Mouse (Mus musculus): ENCODE data around the gene Zfp799. TPM values are rescaled to one million over a fixed set of nuclear protein-coding genes. Genes with fewer than 3 reads are reported as not detected.
"Not testable (repeated sequence)": the region's sequence is repeated elsewhere in the genome, so short reads cannot be mapped to it uniquely, and the experiment has no call there.

Zfp799 gene
- polyA plus RNA-seq (2015; fragmentation: Nextera tagmentation; extraction: Ambion mirVana): 7.8 and 8.1 TPM in 2 replicates

DNA sequence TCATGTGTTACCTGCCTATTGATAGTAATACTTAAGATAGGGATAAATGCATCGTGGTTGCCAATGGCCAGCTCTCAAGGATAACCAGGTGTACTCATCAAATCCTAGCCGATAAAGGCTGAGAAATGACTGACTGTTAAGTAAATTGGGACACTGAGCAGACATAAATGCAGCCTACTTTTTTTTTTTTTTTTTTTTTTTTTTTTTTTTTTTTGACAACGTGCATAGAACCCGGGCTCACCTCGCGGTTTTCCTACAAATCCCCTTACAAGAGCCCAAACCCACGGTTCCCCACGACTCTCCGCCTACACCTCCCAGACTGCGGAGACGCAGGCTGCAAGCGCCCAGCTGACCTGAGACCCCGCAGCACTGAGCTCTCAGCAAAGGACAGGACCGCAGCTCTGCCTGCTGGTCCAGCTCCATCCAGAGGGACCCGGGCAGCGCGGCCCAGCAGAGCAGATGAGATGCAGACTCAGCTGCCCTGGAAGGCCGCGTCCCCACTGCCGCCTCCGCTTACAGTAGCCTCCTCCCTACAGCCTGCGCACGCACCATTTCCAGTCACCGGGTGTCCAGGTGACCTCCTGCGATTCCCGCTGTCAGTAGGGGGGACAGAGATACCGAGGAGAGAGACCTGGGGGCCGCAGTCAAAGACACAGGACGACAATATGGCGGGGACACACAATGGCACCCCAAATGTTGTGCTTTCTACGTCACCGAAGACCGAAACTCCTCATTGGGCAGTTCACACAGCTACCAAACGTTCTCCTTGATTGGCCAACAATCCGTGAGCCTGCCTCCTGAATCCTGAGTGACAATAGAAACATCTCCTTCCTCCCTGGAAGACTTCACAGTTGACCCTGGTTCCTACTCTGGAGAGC lies at the start of gene Zfp799:
Gene Zfp799 (minus strand): TSS at position 722 of the 878 bp plus-strand sequence.
- Histone ChIP-seq H3K9me3 (no peaks in the 10 kb centered on the region), H3K4me2 (peak within 1 kb of the TSS; percentile 75), H3K4me1 (peaks cover 8% of the 10 kb centered on the region), H3K27ac (replicated peaks) (peak within 1 kb of the TSS; percentile 69), H3K4me3 (peak within 1 kb of the TSS; percentile 85), H3K36me3 (peaks cover 23% of the 10 kb centered on the region), H3K9ac (peak within 1 kb of the TSS; percentile 93), H3K27me3 (replicated peaks) (no peaks in the 10 kb centered on the region; the same call in 1 of the 2 replicates)
- peak; percentile 82 for ATAC-seq (ENCODE audit: extremely low read depth, insufficient number of reproducible peaks, low FRiP score, low TSS enrichment)
- WGBS: 2% methylated on average over 35 of the region's 35 CpGs

- Histone ChIP-seq H3K9ac (no peak overlapping the region), H3K27ac (replicated peaks) (no peak overlapping the region), H3K4me1 (peaks cover 5% of the 10 kb centered on the region; the same call in 1 of the 2 replicates), H3K9me3 (no peaks in the 10 kb centered on the region), H3K4me2 (no peak overlapping the region), H3K36me3 (peaks cover 49% of the 10 kb centered on the region), H3K27me3 (replicated peaks) (peaks cover 16% of the 10 kb centered on the region), H3K4me3 (no peak overlapping the region)
- 89% methylated on average over 11 of the region's 11 CpGs for WGBS
- no peak for ATAC-seq (ENCODE audit: extremely low read depth, insufficient number of reproducible peaks, low FRiP score, low TSS enrichment)
These were observed 48.7 kb upstream of the Zfp799 start for GRCm38 (mm10) chr17:32878773-32879172.

GRCm38 (mm10) chr17:32877471-32878171 lies 47.6 kb upstream of the Zfp799 start:
- 4% methylated on average over 22 of the region's 22 CpGs for WGBS

GRCm38 (mm10) chr17:32872696-32873095 lies 42.6 kb upstream of the Zfp799 start:
- Histone ChIP-seq H3K4me3 (no peak overlapping the region), H3K4me2 (no peak overlapping the region), H3K9me3 (no peaks in the 10 kb centered on the region), H3K4me1 (peaks cover 2% of the 10 kb centered on the region; the same call in 1 of the 2 replicates), H3K27ac (replicated peaks) (no peak overlapping the region), H3K9ac (no peak overlapping the region), H3K36me3 (no peaks in the 10 kb centered on the region), H3K27me3 (replicated peaks) (peaks cover 9% of the 10 kb centered on the region; the same call in 1 of the 2 replicates)
- 61% methylated on average over 5 of the region's 5 CpGs for WGBS
- no peak for ATAC-seq (ENCODE audit: extremely low read depth, insufficient number of reproducible peaks, low FRiP score, low TSS enrichment)

More at GRCm38 (mm10) chr17:32877471-32878171, 47.6 kb upstream of the Zfp799 start:
- Histone ChIP-seq H3K9me3 (no peaks in the 10 kb centered on the region), H3K36me3 (peaks cover 38% of the 10 kb centered on the region), H3K27me3 (replicated peaks) (peaks cover 16% of the 10 kb centered on the region), H3K4me1 (peaks cover 5% of the 10 kb centered on the region; the same call in 1 of the 2 replicates), H3K4me3 (no peak overlapping the region; the same call in 1 of the 2 replicates), H3K27ac (replicated peaks) (no peak overlapping the region), H3K9ac (no peak overlapping the region), H3K4me2 (peak overlapping the region; percentile 57)
- ATAC-seq (ENCODE audit: extremely low read depth, insufficient number of reproducible peaks, low FRiP score, low TSS enrichment): no peak

GRCm38 (mm10) chr17:32872091-32872490 lies 42.0 kb upstream of the Zfp799 start:
- 63% methylated on average over 4 of the region's 4 CpGs for WGBS
- Histone ChIP-seq H3K27me3 (replicated peaks) (peaks cover 9% of the 10 kb centered on the region; the same call in 1 of the 2 replicates), H3K27ac (replicated peaks) (no peak overlapping the region), H3K4me2 (no peak overlapping the region), H3K36me3 (no peaks in the 10 kb centered on the region), H3K4me3 (no peak overlapping the region), H3K9me3 (no peaks in the 10 kb centered on the region), H3K4me1 (no peaks in the 10 kb centered on the region), H3K9ac (no peak overlapping the region)
- ATAC-seq (ENCODE audit: extremely low read depth, insufficient number of reproducible peaks, low FRiP score, low TSS enrichment): no peak

- no peaks in the 10 kb centered on the region for H3K9me3 ChIP-seq
- no peaks in the 10 kb centered on the region for H3K36me3 ChIP-seq
- H3K4me3 ChIP-seq: no peak overlapping the region
- H3K27me3 ChIP-seq (replicated peaks): peaks cover 2% of the 10 kb centered on the region; the same call in 1 of the 2 replicates
- no peak overlapping the region for H3K9ac ChIP-seq
- H3K27ac ChIP-seq (replicated peaks): no peak overlapping the region
- no peak overlapping the region for H3K4me2 ChIP-seq
- no peak for ATAC-seq (ENCODE audit: extremely low read depth, insufficient number of reproducible peaks, low FRiP score, low TSS enrichment)
- no peaks in the 10 kb centered on the region for H3K4me1 ChIP-seq
- 88% methylated on average over 1 of the region's 1 CpGs for WGBS
These were observed 41.4 kb upstream of the Zfp799 start for GRCm38 (mm10) chr17:32871483-32871882.

GRCm38 (mm10) chr17:32867266-32867665 lies 37.2 kb upstream of the Zfp799 start:
- not testable (repeated sequence) for H3K9me3 ChIP-seq; H3K4me3 ChIP-seq; ATAC-seq (ENCODE audit: extremely low read depth, insufficient number of reproducible peaks, low FRiP score, low TSS enrichment); H3K9ac ChIP-seq; H3K36me3 ChIP-seq; H3K4me1 ChIP-seq; H3K27ac ChIP-seq (replicated peaks); H3K4me2 ChIP-seq; H3K27me3 ChIP-seq (replicated peaks)
- 45% methylated on average over 5 of the region's 7 CpGs for WGBS

GRCm38 (mm10) chr17:32856713-32857112 lies 26.7 kb upstream of the Zfp799 start:
- H3K36me3 ChIP-seq; H3K4me3 ChIP-seq; H3K4me2 ChIP-seq; ATAC-seq (ENCODE audit: extremely low read depth, insufficient number of reproducible peaks, low FRiP score, low TSS enrichment); H3K4me1 ChIP-seq; H3K27ac ChIP-seq (replicated peaks); H3K9me3 ChIP-seq; H3K9ac ChIP-seq; H3K27me3 ChIP-seq (replicated peaks): not testable (repeated sequence)
- WGBS: 47% methylated on average over 3 of the region's 6 CpGs

GRCm38 (mm10) chr17:32851581-32851980 lies 21.5 kb upstream of the Zfp799 start:
- Histone ChIP-seq H3K27ac (replicated peaks) (no peak overlapping the region), H3K27me3 (replicated peaks) (no peaks in the 10 kb centered on the region), H3K4me1 (no peaks in the 10 kb centered on the region), H3K9me3 (no peaks in the 10 kb centered on the region), H3K4me3 (no peak overlapping the region), H3K9ac (no peak overlapping the region), H3K4me2 (no peak overlapping the region), H3K36me3 (no peaks in the 10 kb centered on the region)
- WGBS: 56% methylated on average over 7 of the region's 7 CpGs
- ATAC-seq (ENCODE audit: extremely low read depth, insufficient number of reproducible peaks, low FRiP score, low TSS enrichment): no peak

DNA sequence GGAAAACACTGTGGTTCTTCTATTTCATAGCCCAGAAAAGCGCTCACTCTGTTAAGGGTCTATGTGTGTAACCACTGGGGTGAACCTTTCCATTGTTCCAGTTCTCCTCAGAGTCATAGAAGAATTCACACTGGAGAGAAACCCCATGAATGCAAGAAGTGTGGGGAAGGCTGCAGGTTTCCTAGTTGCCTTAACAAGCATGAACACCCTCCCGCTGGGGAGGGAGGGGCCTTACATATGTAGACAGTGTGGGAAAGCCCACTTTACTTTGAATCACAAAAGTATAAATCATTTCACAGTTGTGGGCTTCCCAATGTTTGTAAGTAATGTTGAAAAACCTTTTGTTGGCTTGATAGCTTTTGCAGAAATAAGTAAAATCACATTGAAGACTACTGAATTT lies 11.3 kb upstream of the Zfp799 start:
- H3K27ac ChIP-seq (replicated peaks): no peak overlapping the region
- no peaks in the 10 kb centered on the region for H3K27me3 ChIP-seq (replicated peaks)
- H3K9ac ChIP-seq: no peak overlapping the region
- no peaks in the 10 kb centered on the region for H3K36me3 ChIP-seq
- peaks cover 9% of the 10 kb centered on the region; the same call in 1 of the 2 replicates for H3K9me3 ChIP-seq
- H3K4me2 ChIP-seq: no peak overlapping the region
- no peak overlapping the region for H3K4me3 ChIP-seq
- H3K4me1 ChIP-seq: peaks cover 8% of the 10 kb centered on the region; the same call in 1 of the 2 replicates
- 73% methylated on average over 2 of the region's 2 CpGs for WGBS
- no peak for ATAC-seq (ENCODE audit: extremely low read depth, insufficient number of reproducible peaks, low FRiP score, low TSS enrichment)

- peaks cover 8% of the 10 kb centered on the region; the same call in 1 of the 2 replicates for H3K4me1 ChIP-seq
- H3K27ac ChIP-seq (replicated peaks): peak overlapping the region; percentile 69
- H3K4me2 ChIP-seq: peak overlapping the region; percentile 42
- H3K4me3 ChIP-seq: peak overlapping the region; percentile 4; the same call in 1 of the 2 replicates
- ATAC-seq (ENCODE audit: extremely low read depth, insufficient number of reproducible peaks, low FRiP score, low TSS enrichment): no peak
- WGBS: 31% methylated on average over 15 of the region's 15 CpGs
- H3K36me3 ChIP-seq: no peaks in the 10 kb centered on the region
- no peak overlapping the region for H3K9ac ChIP-seq
- H3K27me3 ChIP-seq (replicated peaks): no peaks in the 10 kb centered on the region
- peaks cover 9% of the 10 kb centered on the region; the same call in 1 of the 2 replicates for H3K9me3 ChIP-seq
These were observed 9.2 kb upstream of the Zfp799 start for GRCm38 (mm10) chr17:32839083-32839802.

All from heart, embryonic 13.5 days (tissue).